Mouse (Mus musculus): ENCODE measurements around the gene Brdt.
"Not testable (repeated sequence)": the region's sequence is repeated elsewhere in the genome, so short reads cannot be mapped to it uniquely, and the experiment has no call there.

Brdt gene

GRCm38 (mm10) chr5:107340404-107340803, 9.4 kb downstream of the Brdt start:
- no peak for DNase-seq (ENCODE audit: low spot score)

GRCm38 (mm10) chr5:107342891-107343290, 11.9 kb downstream of the Brdt start:
- no peak for DNase-seq (ENCODE audit: low spot score)

- no peak for DNase-seq (ENCODE audit: low spot score)
Measured at GRCm38 (mm10) chr5:107346214-107346613, 15.3 kb downstream of the Brdt start.

- DNase-seq (ENCODE audit: low spot score): no peak
Measured at GRCm38 (mm10) chr5:107352566-107352965, 21.6 kb downstream of the Brdt start.

DNA sequence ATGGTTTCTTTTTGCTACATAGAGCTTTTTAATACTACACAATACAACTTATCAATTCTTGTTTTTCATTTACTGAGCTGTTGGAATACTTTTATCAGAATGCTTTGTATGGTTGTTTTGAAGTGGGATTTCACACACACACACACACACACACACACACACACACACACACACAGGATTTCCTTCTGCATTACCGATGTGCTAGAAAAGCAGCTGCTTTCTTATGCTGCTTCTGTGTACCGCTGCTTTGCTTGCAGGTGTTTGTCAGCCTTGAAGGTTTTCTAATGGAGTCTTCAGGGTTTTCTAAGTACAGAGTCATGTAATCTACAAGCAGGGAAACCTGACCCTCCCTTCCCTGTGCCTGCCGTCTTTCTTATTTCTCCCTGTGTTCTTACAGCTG, 23.0 kb downstream of the Brdt start:
- no peak for DNase-seq (ENCODE audit: low spot score)

DNA sequence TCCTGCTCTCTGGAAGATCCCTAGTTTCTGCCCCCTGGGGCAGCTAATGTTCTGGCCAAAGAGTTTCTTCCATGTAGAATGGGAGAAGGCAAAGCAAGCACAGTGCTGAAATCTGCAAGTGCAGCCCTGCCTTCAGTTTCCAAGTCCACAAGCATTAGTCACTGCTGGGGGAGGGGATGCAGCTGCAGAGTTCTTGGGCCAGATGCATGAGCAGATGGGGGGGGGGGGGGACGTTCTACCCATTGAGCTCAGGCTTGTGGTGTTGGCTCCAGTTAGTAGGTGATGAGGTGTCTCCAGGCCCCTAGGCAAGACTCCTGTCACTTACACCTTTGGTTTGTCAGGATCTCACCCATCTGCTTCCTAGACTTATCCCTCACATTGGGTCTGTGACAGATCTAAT, 24.8 kb downstream of the Brdt start:
- peak; percentile 28 for DNase-seq (ENCODE audit: low spot score)

- DNase-seq (ENCODE audit: low spot score): no peak
Measured at GRCm38 (mm10) chr5:107357723-107358122, 26.8 kb downstream of the Brdt start.

DNA sequence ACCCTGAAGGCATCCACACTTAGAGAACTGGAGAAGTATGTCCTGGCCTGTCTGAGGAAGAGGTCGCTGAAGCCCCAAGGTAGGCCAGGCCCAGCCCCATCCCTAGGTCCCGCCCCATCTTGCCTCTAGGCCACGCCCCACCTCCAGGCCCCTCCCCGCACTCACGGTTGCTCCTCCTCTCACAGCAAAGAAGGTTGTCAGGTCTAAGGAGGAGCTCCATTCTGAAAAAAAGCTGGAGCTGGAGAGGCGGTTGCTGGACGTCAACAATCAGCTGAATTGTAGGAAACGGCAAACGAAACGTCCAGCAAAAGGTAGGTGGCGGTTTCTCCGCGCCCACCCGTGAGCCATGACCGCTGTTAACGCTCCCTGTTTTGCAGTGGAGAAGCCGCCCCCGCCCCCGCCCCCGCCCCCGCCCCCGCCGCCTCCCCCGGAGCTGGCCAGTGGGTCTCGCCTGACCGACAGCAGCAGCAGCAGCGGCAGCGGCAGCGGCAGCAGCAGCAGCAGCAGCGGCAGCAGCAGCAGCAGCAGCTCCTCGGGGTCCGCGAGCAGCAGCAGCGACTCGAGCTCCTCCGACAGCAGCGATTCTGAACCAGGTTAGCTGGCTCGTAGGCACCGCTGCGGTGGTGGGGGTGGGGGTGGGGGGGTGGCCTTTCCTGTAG, 28.6 kb downstream of the Brdt start:
- DNase-seq (ENCODE audit: low spot score): peak; percentile 91

DNA sequence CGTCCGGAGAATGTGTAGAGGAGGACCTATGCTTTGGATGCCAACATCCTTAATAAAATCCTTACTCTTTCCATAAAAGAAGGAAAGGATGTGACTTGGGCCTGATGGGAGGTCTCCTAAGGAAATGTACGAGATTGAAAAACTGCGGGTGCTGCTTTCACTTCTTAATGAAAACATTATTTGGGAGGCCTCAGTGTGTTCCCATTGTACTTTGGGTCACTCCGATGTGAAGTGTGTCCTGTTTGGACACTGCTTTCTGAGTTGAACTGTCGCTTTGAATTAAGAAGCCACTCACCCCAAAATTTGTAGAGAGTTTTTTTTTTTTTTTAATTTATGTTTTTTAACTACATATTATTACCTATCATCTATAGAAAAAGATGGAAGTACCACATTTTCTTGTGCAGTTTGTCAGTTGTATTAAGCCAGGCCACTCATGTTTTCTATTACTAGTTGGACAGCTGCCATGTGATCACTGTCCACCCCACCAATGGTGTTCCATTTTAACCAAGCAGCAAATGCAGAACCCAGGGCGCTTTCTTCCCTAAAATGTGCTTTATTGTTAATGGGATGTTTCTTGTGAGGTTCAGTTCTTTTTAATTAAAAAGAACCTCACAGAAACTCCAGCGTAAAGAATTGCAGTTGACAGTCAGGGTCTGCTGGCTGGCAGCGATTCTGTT, 29.2 kb downstream of the Brdt start:
- no peak for DNase-seq (ENCODE audit: low spot score)

- DNase-seq (ENCODE audit: low spot score): no peak
Measured at GRCm38 (mm10) chr5:107370040-107370439, 39.1 kb downstream of the Brdt start.

GRCm38 (mm10) chr5:107371335-107371734, 40.4 kb downstream of the Brdt start:
- DNase-seq (ENCODE audit: low spot score): no peak

GRCm38 (mm10) chr5:107373256-107373655, 42.3 kb downstream of the Brdt start:
- no peak for DNase-seq (ENCODE audit: low spot score)

- not testable (repeated sequence) for DNase-seq (ENCODE audit: low spot score)
Measured at GRCm38 (mm10) chr5:107386448-107386847, 55.5 kb downstream of the Brdt start.

- no peak for DNase-seq (ENCODE audit: low spot score)
Measured at GRCm38 (mm10) chr5:107387788-107388187, 56.8 kb downstream of the Brdt start.

DNA sequence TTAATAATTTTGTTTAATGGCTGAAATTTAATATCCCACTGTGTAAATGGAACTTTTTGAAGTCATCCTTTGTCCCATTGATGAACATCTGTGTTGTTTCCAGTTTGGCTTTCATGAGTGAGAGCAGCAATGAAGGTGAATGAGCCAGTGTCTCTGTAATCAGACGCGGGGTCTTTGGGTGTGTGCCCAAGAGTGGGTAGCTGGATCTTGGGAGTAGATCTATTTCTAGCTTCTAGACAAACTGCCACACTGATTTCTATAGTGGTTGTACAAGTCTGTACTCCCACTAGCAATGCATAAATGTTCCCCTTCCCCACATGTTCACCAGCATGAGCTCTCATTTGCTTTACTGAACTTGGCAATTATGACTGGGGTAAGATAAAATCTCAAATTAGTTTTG, 58.4 kb downstream of the Brdt start:
- DNase-seq (ENCODE audit: low spot score): no peak

GRCm38 (mm10) chr5:107394437-107394836, 63.5 kb downstream of the Brdt start:
- DNase-seq (ENCODE audit: low spot score): no peak

DNA sequence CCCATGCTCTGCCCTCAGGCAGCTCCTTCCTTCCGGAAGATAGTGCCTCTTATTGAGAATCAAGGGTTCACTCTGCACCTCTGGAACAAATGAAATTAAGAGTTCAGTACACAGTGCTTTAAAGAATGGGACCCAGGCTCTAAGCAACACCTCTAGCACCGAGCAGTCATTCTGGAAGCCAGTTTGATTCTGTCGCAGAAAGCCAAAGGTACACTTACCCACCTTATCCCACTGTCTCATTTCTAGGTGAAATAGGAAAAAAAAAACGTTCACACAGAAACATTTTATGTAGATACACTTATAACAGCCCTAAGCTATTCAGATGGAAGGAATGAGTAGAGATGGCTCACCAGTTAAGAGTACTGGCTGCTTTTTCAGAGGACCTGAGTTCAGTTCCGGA, 71.5 kb downstream of the Brdt start, which contains the start of gene Ephx4:
TSS of gene Ephx4 (plus strand) at position 301 of the 400 bp plus-strand sequence.
- DNase-seq (ENCODE audit: low spot score): no peak

DNA sequence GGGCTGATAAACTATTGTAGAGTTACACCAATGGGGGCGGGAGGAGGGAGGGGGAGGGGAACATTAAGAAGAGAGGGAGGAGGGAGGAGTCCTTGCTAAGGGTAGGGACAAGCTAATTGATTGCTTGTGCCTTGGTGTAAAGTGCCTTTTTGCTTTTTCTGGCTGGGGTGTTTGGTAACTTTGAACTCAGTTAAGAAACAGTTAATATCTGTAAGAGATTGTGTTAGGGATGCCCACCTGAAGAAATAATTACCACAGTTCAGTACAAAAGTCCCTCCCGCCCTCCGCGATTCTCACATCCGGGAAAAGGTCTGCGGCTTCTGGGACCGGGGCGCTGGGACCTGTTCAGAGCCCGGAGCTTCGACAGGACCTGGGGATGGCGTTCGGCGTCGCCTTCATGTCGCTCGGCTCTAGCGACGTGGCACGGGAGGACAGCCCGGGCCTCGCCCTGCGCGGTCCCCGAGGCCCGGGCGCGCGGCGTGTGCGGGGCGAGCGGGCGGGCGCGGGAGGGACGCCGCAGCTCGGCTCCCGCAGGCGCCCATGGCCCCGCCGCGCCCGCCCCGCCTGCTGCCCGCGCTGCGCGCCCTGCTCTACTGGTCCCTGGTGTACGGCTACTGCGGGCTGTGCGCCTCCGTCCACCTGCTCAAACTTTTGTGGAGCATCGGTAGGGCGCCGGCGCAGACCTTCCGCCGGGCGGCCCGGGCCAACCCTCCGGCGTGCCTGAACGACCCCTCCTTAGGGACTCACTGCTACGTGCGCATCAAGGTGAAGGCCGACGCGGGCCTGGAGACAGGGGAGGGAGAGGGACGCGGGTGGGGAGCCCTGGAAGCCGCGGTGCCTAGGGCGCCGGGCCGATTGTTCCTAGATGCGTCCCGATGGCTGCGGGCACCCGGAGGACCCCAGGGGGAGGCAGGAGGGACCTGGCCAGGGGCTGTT, 72.3 kb downstream of the Brdt start:
- no peak for DNase-seq (ENCODE audit: low spot score)

DNA sequence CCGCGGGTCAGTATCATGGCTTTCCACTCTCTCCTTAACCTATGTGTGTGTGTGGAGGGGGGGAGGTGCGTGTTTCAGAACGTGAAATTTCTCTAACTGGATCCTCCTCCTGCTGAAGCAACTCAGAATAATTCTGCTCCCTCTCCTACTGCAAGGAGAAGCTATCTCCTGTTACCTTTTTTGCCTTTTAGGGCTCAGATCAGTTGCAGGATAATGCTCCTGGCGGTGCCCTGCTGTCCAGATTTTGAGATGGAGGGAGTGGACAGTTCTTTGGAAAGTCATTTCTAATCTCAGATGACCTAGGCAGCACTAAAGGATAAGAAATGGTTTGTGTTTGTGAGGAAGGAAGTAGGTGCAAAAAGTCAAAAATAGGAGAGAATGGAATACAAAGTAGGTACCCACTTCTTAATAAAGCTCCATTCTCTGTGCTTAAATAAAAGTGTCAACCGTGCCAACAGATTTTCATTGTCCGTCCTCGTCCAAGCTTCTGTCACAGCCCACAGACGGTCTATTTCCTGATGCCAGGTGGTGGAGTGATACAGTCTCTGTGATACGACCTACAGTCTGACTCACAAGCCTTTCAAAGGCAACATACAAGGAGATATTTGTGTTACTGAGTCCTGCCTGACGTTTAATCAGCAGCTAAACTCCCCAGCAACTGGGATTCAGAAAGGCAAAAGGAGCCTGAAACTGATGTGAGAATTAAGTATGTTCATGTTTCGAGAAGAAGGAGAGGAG, 73.2 kb downstream of the Brdt start:
- no peak for DNase-seq (ENCODE audit: low spot score)

DNA sequence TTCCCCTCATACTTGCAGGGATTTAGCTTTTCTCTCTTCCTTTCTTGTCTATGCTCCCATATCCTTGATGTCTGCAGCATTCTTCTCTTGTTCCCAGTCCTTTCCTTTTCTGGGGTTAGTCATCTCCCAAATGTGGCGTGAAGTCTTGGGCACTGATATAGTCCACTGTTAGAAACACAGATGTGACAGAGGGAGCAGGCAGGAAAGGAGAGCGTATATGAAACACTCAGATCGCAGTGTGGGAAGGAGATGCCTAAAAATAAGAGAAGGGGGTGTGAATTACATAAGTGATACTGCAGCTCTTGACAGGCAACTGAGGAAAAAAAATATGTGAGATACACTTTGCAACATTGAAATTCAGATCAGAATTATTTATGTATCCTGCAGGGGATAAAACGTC, 74.4 kb downstream of the Brdt start:
- DNase-seq (ENCODE audit: low spot score): no peak

- DNase-seq (ENCODE audit: low spot score): no peak
Measured at GRCm38 (mm10) chr5:107410305-107410704, 79.3 kb downstream of the Brdt start.

GRCm38 (mm10) chr5:107411326-107411725, 80.4 kb downstream of the Brdt start:
- DNase-seq (ENCODE audit: low spot score): no peak
